Mouse (Mus musculus) CH12.LX (cell line): ENCODE measurements at regions not wholly inside any gene's neighbourhood (a gene's known extent, or its start where the extent isn't known, plus 50 kb on each side); places are given as distances from the start of the nearest gene placed in this dataset.

Experiments
- DNase-seq: peaks from one replicate; pipeline ENCODE4 v3.0.0-alpha.2; 2013; ENCODE audit errors: extremely low read depth
- H3K27ac ChIP-seq: 2 replicates; pipeline ENCODE4 v1.5.1; 2012; ENCODE audit warnings: low read depth, mild to moderate bottlenecking, control low read depth, moderate library complexity; ENCODE audit not compliant: insufficient read depth
- H3K27me3 ChIP-seq: replicated peaks from 2 replicates; pipeline ENCODE3; 2012; ENCODE audit warnings: inconsistent platforms
- H3K36me3 ChIP-seq, 2 experiments: replicated peaks in 1 of 2; 2 replicates each; pipeline versions ENCODE3 to v1.6.1; 2012; ENCODE audit warnings: inconsistent platforms in 1 of 2, low read length in 1 of 2, mild to moderate bottlenecking in 1 of 2, mixed read lengths in 1 of 2, moderate library complexity in 1 of 2; ENCODE audit not compliant: control insufficient read depth in 1 of 2, insufficient read depth in 1 of 2
- H3K4me1 ChIP-seq, 2 experiments: 2 replicates each; pipeline ENCODE4 v1.6.1; 2012; ENCODE audit warnings: inconsistent platforms in 1 of 2, moderate library complexity in 1 of 2; ENCODE audit not compliant: insufficient read depth in 2 of 2, control insufficient read depth in 1 of 2
- H3K4me2 ChIP-seq: 2 replicates; pipeline ENCODE4 v1.6.1; 2012; ENCODE audit warnings: low read depth, mild to moderate bottlenecking, control low read depth; ENCODE audit not compliant: poor library complexity, insufficient read depth, severe bottlenecking
- H3K4me3 ChIP-seq, 3 experiments: fragments of 150-350 bp in 1 of 3; sonication (generic) in 1 of 3; replicated peaks in 1 of 3; 2 replicates each; pipeline versions ENCODE3 to v1.5.1; 2011 to 2012; ENCODE audit warnings: low read depth in 2 of 3, low read length in 2 of 3, mild to moderate bottlenecking in 2 of 3, moderate library complexity in 2 of 3, control low read depth in 1 of 3, improper control_type of control experiment in 1 of 3, inconsistent platforms in 1 of 3, mixed read lengths in 1 of 3; ENCODE audit not compliant: poor library complexity in 1 of 3
- H3K79me2 ChIP-seq: replicated peaks from 2 replicates; pipeline ENCODE4 v1.6.1; 2012; ENCODE audit warnings: mild to moderate bottlenecking, moderate library complexity; ENCODE audit not compliant: control insufficient read depth, poor library complexity, insufficient read depth, severe bottlenecking; ENCODE audit errors: extremely low read depth
- H3K9ac ChIP-seq: 2 replicates; pipeline ENCODE4 v1.6.1; 2012; ENCODE audit warnings: low read depth, mild to moderate bottlenecking, control low read depth, moderate library complexity; ENCODE audit not compliant: insufficient read depth
- H3K9me3 ChIP-seq: replicated peaks from 2 replicates; pipeline ENCODE3; 2012; ENCODE audit warnings: low read length, inconsistent platforms, mixed read lengths
- BHLHE40 ChIP-seq: IDR thresholded peaks from 2 replicates; pipeline ENCODE4 v1.6.1; 2011; ENCODE audit warnings: mild to moderate bottlenecking, low read depth, low read length, improper control_type of control experiment
- EP300 ChIP-seq: IDR thresholded peaks from 2 replicates; pipeline ENCODE4 v1.6.1; 2011; ENCODE audit warnings: low read length, improper control_type of control experiment
- IRF4 ChIP-seq: IDR thresholded peaks from 2 replicates; pipeline ENCODE4 v1.6.1; 2014; ENCODE audit warnings: low read depth, mild to moderate bottlenecking, inconsistent platforms, low read length, improper control_type of control experiment
- JUND ChIP-seq: conservative IDR thresholded peaks from 2 replicates; pipeline ENCODE4 v1.6.1; 2011; ENCODE audit warnings: low read depth, low read length, improper control_type of control experiment
- MAX ChIP-seq: IDR thresholded peaks from 2 replicates; pipeline ENCODE4 v1.6.1; 2011; ENCODE audit warnings: low read length, improper control_type of control experiment
- MAZ ChIP-seq: IDR thresholded peaks from 2 replicates; pipeline ENCODE4 v1.6.1; 2012; ENCODE audit warnings: low read depth, mild to moderate bottlenecking, inconsistent platforms, low read length, improper control_type of control experiment, moderate library complexity
- NELFE ChIP-seq: IDR thresholded peaks from 2 replicates; pipeline ENCODE4 v1.6.1; 2011; ENCODE audit warnings: low read depth, low read length, improper control_type of control experiment
- NRF1 ChIP-seq: IDR thresholded peaks from 2 replicates; pipeline ENCODE4 v1.6.1; 2014; ENCODE audit warnings: low read depth, mild to moderate bottlenecking, inconsistent platforms, low read length, improper control_type of control experiment, moderate library complexity
- TCF12 ChIP-seq: IDR thresholded peaks from 2 replicates; pipeline ENCODE4 v1.6.1; 2014; ENCODE audit warnings: low read depth, mild to moderate bottlenecking, inconsistent platforms, low read length, improper control_type of control experiment
- USF1 ChIP-seq: IDR thresholded peaks from 2 replicates; pipeline ENCODE4 v1.6.1; 2014; ENCODE audit warnings: low read depth, mild to moderate bottlenecking, inconsistent platforms, low read length, improper control_type of control experiment
- ZKSCAN1 ChIP-seq: IDR thresholded peaks from 2 replicates; pipeline ENCODE4 v1.6.1; 2012; ENCODE audit warnings: low read depth, inconsistent platforms, low read length, improper control_type of control experiment, borderline replicate concordance
- ZMIZ1 ChIP-seq: IDR thresholded peaks from 2 replicates; pipeline ENCODE4 v1.6.1; 2012; ENCODE audit warnings: low read depth, mild to moderate bottlenecking, inconsistent platforms, low read length, improper control_type of control experiment
- dilution Hi-C: fragments of 300-500 bp; cut with MboI; formaldehyde crosslinking; loops from 2 replicates; pipeline ENCODE4 v1.14.3; 2020; ENCODE audit warnings: low sequenced_read_pairs; ENCODE audit not compliant: extremely low pct_unique_long_range_greater_than_20kb, extremely low pct_ligation_motif_present
- in situ Hi-C: fragments of 300-500 bp; cut with MboI; formaldehyde crosslinking; loops from 3 replicates; pipeline ENCODE4 v1.14.3; 2019; ENCODE audit warnings: low sequenced_read_pairs, low pct_ligation_motif_present, low pct_unique_long_range_greater_than_20kb, mixed read lengths

- TF ChIP-seq IRF4 (peak; percentile 72), TCF12 (no peak), BHLHE40 (peak; percentile 35; the same call in 1 of the 2 replicates), ZMIZ1 (no peak), ZKSCAN1 (no peak), MAX (no peak), MAZ (no peak), NRF1 (no peak), EP300 (0 out of 2 replicates have a peak, but pooled peaks have one; percentile 21), USF1 (no peak), JUND (peak; percentile 67), NELFE (no peak)
- TF ChIP-seq, all 38 proteins: peak for 4
- in situ Hi-C loops: no loop called here
These were observed 146.7 kb upstream of the Serp2 start for GRCm38 (mm10) chr14:76703373-76703764.

GRCm38 (mm10) chr14:76702709-76703372 is 146.2 kb upstream of the Serp2 start:
- no peak overlapping the region for H3K27ac ChIP-seq
- no peak overlapping the region for H3K4me2 ChIP-seq
- H3K4me3 ChIP-seq: no peak overlapping the region
- H3K79me2 ChIP-seq: no peaks in the 10 kb centered on the region
- no peak for TF ChIP-seq ZMIZ1
- TF ChIP-seq BHLHE40: no peak
- dilution Hi-C loops (no loop called here), in situ Hi-C loops (no loop called here)
- H3K4me1 ChIP-seq: peaks cover 14 to 60% of the 10 kb centered on the region in 2 experiments
- no peaks in the 10 kb centered on the region for H3K36me3 ChIP-seq
- no peak overlapping the region for H3K9ac ChIP-seq
- DNase-seq: no peak
- H3K9me3 ChIP-seq: no peaks in the 10 kb centered on the region
- no peaks in the 10 kb centered on the region for H3K27me3 ChIP-seq

More at GRCm38 (mm10) chr14:76703373-76703764, 146.7 kb upstream of the Serp2 start:
- H3K9ac ChIP-seq: no peak overlapping the region
- no peak overlapping the region for H3K4me2 ChIP-seq
- no peaks in the 10 kb centered on the region for H3K9me3 ChIP-seq
- no peak overlapping the region for H3K27ac ChIP-seq
- no peak overlapping the region for H3K4me3 ChIP-seq
- dilution Hi-C loops: no loop called here
- H3K36me3 ChIP-seq: no peaks in the 10 kb centered on the region
- H3K79me2 ChIP-seq: no peaks in the 10 kb centered on the region
- DNase-seq: peak; percentile 42
- H3K27me3 ChIP-seq: no peaks in the 10 kb centered on the region
- peaks cover 14 to 60% of the 10 kb centered on the region in 2 experiments for H3K4me1 ChIP-seq
